Mouse (Mus musculus): ENCODE data around the gene Zfp750.

DNA sequence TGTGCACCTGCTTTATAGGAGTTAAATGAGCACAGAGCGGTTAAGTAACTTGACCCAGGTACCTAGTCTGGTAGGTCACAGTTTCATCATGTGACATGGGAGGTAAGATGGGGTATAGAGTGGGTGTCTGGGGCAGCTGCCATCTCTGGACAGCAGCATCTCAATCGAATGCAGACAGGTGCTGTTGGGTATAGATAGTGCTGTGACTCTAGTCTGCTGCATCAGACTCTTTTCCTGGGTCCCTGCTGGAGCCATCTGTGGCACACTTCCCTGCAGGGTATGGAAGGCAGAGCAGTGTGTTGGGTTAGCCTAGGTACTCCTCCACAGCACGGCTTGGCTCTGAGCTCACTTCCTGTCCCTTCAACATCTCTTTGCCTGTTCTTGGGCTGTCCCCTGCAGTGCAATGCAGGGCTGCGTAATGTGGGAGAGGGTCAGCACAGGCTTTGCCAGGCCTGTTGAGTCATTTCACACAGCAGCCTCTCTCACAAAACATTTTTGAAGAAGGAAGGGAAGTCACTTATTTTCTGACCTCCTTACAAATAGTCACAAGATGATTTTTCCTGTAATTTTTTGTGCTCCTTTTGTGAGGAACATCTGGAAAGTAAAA is 3.1 kb upstream of the Zfp750 start:
- TF ChIP-seq HCFC1 (IDR thresholded peaks at IDR 0.05; ENCODE audit: borderline replicate concordance, insufficient read depth, low read length) = no peak
- TF ChIP-seq ZNF384 (IDR thresholded peaks at IDR 0.05; ENCODE audit: low read depth, low read length) = no peak
- TF ChIP-seq ZC3H11A (IDR thresholded peaks at IDR 0.05; ENCODE audit: borderline replicate concordance, low read depth, low read length) = no peak
- TF ChIP-seq MAFK (IDR thresholded peaks at IDR 0.05; ENCODE audit: insufficient read depth, low read depth, low read length) = no peak
- TF ChIP-seq CHD2 (IDR thresholded peaks at IDR 0.05; ENCODE audit: low read depth, low read length) = no peak
